Mouse (Mus musculus): Measurements from ENCODE around the gene Rex1bd.

Gene Rex1bd

DNA sequence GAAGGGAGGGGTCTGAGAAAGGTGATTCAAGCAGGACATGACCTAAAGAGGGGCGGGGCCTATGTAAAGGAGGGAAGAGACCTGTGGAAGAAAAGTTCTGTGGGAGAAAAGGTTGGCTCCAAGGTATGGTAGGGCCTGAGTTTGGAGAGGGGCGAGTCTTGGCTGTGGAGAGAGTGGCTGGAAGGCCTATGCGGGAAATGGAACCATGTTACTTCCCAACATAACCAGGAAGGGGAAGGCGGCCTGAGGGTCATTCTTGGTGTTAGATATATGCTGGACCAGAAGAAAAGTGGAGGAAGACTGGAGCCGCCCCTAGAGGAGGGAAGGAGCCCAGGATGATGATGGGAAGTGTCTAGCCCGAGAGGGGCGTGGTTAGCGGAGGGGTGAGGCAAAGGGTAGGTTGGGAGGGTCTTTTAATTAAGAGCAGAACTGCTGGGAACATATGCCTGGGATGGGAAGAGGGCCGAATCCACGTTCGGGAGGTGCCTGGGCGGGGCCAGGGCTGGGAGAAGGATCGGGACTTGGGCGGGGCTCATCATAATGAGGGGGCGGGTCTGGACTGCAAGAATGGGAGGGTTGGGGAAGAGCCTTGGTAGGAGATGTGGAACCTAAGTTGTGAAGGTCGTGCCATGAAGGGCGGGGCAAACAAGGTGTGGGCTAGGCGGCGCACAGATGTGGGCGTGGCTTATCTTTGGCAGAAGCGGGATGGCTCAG lies 29.1 kb downstream of the Rex1bd start:
- peak; percentile 81 for DNase-seq (ENCODE audit: low read depth, low spot score)

DNA sequence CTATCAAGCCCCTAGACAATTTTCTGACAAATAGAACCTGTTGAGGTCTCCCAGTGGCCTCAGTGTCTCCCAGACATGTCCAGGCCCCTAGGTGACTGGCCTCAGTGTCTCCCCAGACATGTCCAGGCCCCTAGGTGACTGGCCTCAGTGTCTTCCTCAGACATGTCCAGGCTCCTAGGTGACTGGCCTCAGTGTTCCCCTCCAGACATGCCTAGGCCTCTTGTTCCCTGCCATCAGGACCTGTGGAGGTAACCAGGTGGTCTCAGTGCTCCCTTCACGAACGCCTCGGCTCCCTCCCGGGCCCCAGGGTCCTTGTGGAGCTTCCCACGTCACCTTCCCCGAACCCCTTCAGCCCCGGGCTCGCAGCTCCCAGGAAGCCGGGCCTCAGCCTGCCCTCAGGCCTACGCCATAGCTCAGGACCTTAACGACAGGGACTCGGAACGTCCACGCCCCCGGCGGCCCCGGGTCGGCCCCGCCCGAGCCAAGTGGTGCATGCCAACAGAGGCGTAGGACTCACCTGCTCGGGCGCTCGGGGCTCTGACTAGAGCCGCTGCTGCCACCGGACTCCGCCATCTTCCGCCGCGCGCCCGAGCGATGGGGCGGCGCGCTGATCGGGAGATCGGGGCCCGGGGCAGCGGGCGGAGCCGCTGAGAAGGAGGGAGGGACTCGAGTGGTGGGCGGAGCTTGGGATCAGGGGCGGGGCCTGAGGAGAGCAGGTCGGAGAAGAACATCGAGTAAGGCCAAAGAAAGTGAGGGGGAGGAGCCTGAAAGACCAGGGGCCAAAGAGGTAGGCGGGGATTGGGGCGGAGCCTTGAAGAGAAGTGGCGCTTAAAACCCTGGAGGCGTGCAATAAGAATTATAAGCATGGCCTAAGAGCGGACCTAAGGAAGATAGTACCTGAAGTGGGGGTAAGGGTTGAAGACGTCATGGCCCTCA lies 30.0 kb downstream of the Rex1bd start, which contains the start of gene Klhl26:
TSS of gene Klhl26 (minus strand) at position 636 of the 936 bp plus-strand sequence.
- DNase-seq (ENCODE audit: low read depth, low spot score) = peak; percentile 99

GRCm38 (mm10) chr8:70471856-70472255 lies 34.7 kb downstream of the Rex1bd start:
- DNase-seq (ENCODE audit: low read depth, low spot score) = no peak

- DNase-seq (ENCODE audit: low read depth, low spot score) = no peak
Observed at GRCm38 (mm10) chr8:70469938-70470337, 36.6 kb downstream of the Rex1bd start.

DNA sequence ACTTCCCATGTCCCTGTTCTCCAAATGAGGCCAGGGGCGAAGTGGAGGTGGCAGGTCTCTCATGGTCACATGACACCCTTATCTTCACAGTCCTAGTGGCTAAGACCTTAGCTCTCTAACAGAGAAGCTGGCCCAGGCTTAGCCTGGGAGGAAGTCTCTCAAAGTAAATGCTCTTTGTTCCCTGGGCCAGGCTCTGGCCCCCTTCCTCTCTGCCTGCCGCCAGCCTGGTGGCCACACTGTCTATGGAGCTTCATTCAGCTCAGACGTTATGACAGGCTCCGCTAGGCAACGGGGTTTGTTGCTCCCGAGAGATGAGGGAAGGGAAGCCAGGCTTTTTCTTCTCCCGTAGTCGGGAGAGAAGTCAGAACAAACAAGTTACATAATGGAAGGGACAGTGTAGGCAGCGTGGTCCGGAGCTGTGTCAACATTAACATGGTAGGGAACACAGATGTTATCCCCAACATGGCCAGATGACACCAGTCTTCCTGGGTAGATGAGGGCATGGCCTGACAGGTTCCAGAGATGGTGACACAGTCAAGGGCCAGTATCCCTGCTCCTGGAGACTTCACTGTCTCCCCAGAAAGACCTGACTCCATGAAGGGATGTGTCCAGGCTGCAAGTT lies 37.1 kb downstream of the Rex1bd start:
- DNase-seq (ENCODE audit: low read depth, low spot score) = no peak

DNA sequence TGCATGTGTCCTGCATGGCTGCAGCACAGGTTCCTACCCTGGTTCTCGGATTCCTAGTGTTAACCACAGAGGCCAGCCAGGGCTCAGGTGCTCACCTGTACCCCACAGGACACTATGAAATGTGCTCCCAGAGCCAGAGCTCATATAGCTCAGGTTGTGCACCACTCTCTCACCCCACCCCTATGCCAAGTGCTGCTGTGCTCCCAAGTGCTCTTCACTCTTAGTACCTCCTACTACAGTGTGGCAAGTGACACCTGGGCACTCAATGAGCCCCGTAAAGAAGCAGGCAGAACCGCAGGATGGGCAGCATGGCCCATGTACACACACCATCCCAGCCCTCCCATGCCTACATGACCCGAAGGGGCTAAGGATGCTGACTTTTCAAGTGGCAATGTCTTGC lies 37.8 kb downstream of the Rex1bd start:
- DNase-seq (ENCODE audit: low read depth, low spot score) = no peak

DNA sequence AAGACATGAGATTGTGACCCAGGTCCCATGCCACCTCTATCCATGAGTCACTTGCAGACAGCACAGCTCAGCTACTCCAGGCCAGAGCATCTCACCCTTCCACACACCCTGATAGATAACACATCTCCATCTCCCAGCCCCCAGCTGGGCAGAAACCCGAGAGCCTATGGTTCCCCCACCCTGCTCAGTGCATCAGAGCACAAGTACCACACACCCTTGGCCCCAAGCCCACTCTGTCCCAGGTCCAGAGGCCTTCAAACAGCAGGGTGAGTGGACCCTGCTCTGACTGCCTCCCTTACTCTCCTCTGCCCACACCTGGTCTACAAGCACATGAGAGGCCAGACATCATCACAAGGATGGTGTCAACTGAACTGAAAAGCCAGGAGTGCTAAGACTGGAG lies 38.6 kb downstream of the Rex1bd start:
- no peak for DNase-seq (ENCODE audit: low read depth, low spot score)

DNA sequence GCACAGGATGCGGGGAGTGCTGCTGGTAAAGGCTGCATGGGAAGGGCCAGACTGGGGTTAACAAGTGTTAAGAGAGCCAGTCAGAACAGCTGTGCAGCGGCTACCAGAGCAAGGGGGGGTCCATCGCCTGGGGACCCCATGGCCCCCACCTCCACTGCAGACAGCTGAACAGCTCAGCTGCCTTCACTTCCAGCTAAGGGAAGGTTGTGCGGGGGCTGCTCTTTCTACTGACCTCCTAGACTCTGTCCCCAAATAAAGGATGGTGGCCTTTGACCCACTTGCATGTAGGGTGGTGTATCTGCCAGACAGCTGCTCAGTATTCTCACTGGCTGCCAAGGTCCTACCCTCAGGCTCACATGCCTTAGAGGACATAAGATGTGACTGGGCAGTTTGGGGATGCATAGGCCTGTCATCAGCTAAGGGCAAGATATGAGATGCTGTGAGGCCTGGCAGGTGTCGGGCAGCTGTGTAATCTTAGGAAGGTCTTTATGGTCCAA lies 39.3 kb downstream of the Rex1bd start:
- DNase-seq (ENCODE audit: low read depth, low spot score) = no peak

DNA sequence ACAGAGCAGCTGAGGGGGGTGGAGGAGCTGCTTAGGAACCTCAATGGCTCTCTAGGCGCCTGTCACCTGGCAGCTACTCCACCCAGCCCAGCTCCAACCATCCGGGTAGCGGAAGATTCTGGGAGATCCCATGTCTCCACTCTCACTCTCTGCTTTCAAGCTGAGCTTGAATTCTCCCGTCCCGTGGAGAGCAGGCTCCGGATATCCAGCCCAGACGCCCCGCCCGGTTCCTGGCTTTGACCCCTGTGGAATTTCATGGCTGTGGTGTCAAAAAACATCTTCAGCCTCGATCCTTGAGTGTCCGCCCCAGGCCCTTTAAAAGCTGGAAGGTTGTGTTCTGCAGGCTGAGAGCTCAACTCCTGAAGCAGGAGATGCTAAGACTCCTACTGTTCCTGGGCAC lies 39.8 kb downstream of the Rex1bd start:
- DNase-seq (ENCODE audit: low read depth, low spot score) = no peak

GRCm38 (mm10) chr8:70466305-70466704 lies 40.2 kb downstream of the Rex1bd start:
- DNase-seq (ENCODE audit: low read depth, low spot score) = no peak

GRCm38 (mm10) chr8:70465701-70466100 lies 40.9 kb downstream of the Rex1bd start:
- DNase-seq (ENCODE audit: low read depth, low spot score) = no peak

GRCm38 (mm10) chr8:70464162-70464561 lies 42.4 kb downstream of the Rex1bd start:
- DNase-seq (ENCODE audit: low read depth, low spot score) = no peak

DNA sequence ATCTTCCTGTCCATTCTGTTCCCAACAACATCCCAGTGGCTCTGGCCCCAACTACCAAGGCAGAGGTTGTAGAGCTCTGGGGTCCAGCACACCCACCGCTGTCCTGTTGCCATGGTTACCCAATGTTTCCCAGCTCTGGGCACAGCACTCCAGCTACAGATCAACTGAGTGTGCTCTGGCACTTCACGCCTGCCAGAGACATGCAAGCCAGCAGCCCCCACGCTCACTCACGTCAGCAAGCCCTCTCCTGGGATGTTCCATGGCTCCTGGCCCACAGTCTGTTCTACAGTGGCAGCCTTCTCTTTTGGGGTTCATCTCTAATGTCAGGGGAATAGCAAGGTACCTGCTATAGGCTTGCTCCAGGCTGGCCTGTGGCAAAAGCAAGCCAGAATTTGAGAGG lies 43.2 kb downstream of the Rex1bd start:
- no peak for DNase-seq (ENCODE audit: low read depth, low spot score)

- DNase-seq (ENCODE audit: low read depth, low spot score) = peak; percentile 29
Observed at GRCm38 (mm10) chr8:70462516-70462813, 44.1 kb downstream of the Rex1bd start.

GRCm38 (mm10) chr8:70461765-70462515 lies 44.6 kb downstream of the Rex1bd start:
- DNase-seq (ENCODE audit: low read depth, low spot score) = no peak

GRCm38 (mm10) chr8:70460606-70461005 lies 45.9 kb downstream of the Rex1bd start:
- no peak for DNase-seq (ENCODE audit: low read depth, low spot score)

- no peak for DNase-seq (ENCODE audit: low read depth, low spot score)
Observed at GRCm38 (mm10) chr8:70460199-70460598, 46.4 kb downstream of the Rex1bd start.

DNA sequence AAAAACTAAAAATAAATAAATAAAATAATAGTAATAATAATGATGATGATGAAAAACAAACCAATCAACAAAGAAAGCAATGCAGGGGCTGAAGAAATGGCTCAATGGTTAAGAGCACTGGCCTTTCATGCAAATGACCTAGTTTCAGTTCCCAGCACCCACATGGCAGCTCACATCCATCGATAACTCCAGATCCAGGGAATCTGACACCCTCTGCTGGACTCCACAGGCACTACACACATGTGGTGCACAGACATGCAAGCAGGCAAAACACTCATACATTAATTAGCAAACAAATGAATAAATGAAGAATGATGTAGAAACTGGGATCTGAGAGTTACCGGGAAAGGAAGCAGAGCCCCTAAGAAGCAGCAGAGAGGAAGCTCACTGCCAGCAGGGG lies 46.9 kb downstream of the Rex1bd start:
- no peak for DNase-seq (ENCODE audit: low read depth, low spot score)

GRCm38 (mm10) chr8:70458462-70458861 lies 48.1 kb downstream of the Rex1bd start:
- no peak for DNase-seq (ENCODE audit: low read depth, low spot score)

DNA sequence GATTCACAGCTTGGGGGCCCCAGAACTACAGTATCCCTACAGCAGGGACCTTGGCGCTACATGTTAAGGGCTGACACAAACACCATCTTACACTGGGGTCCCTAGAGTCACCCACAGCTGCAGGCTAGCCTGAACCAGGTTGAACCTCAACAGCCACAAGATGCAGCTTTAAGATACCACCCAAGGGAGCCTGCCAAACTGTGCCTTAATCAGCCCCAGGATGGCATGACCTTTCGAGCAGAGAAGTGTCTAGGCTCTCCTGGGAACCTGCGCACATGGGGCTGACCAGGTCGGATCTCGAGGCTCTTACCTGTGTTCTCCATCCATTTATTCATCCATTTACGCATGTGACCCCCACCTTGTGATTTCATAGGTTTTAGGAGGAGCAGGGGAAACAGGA lies 48.7 kb downstream of the Rex1bd start:
- no peak for DNase-seq (ENCODE audit: low read depth, low spot score)

- no peak for DNase-seq (ENCODE audit: low read depth, low spot score)
Observed at GRCm38 (mm10) chr8:70456996-70457395, 49.6 kb downstream of the Rex1bd start.

All from A20 (cell line).